21 mouse cellular contexts compared by ENCODE assay signal in the genomic region with DNA sequence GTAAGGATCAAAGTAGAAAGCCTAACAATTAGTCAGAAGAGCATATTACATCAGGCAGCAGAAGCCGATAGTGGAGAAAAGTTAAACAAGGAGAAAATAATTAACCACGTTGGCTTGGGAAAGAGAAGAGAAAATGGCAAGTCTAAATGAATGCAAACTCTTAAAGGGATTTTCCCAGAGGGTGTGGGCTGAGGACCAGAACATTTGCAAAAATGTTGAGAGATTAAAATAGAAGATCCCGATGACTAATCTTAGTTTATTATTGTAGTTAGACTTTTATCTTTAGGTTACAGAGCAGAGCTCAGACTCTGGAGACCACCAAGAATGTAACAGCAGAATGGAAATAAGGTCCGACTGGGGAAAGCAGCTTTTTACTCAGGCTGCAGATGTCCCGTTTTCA. TPM values are rescaled to one million over a fixed set of nuclear protein-coding genes. Genes with fewer than 3 reads are reported as not detected.
"Had no signal": no experiment of that assay in that cellular context is flagged by ENCODE, and none has a peak within 500 bp of the region (broad histone marks: within the 10 kb centered on the region; RNA-seq: fewer than 3 reads in every experiment).

No protein-coding gene starts in this region.

- H3K9ac ChIP-seq: limb, embryonic 13.5 days; liver, embryonic 15.5 days; midbrain, embryonic 12.5 days; midbrain, embryonic 15.5 days; neural tube, embryonic 12.5 days; neural tube, embryonic 15.5 days had no signal

- H3K4me2 ChIP-seq: limb, embryonic 13.5 days; liver, embryonic 11.5 days; liver, embryonic 15.5 days; midbrain, embryonic 12.5 days; midbrain, embryonic 15.5 days; neural tube, embryonic 12.5 days; neural tube, embryonic 15.5 days had no signal

- H3K4me1 ChIP-seq: limb, embryonic 10.5 days; limb, embryonic 13.5 days; liver, embryonic 15.5 days; midbrain, embryonic 12.5 days; midbrain, embryonic 15.5 days; neural tube, embryonic 12.5 days; neural tube, embryonic 15.5 days had no signal

- H3K4me3 ChIP-seq: layer of hippocampus, adult 2 months; limb, embryonic 10.5 days; limb, embryonic 13.5 days; liver, embryonic 15.5 days; midbrain, embryonic 12.5 days; midbrain, embryonic 15.5 days; neural tube, embryonic 12.5 days; neural tube, embryonic 15.5 days had no signal

- DNase-seq: kidney, adult 2 months; kidney, postnatal 25 days; layer of hippocampus, adult 9-11 months; lung, adult 2 months; lung, postnatal 14 days; thymus, adult 18-20 months; thymus, postnatal 4 days had no signal

- H3K9me3 ChIP-seq: limb, embryonic 10.5 days; limb, embryonic 13.5 days; liver, embryonic 15.5 days; midbrain, embryonic 12.5 days; midbrain, embryonic 15.5 days; neural tube, embryonic 12.5 days; neural tube, embryonic 15.5 days had no signal

- H3K27me3 ChIP-seq: limb, embryonic 13.5 days; liver, embryonic 15.5 days; midbrain, embryonic 12.5 days; midbrain, embryonic 15.5 days; neural tube, embryonic 12.5 days; neural tube, embryonic 15.5 days had no signal

- ATAC-seq: midbrain, embryonic 15.5 days had no signal

- H3K27ac ChIP-seq: kidney, postnatal 0 days; layer of hippocampus, adult 2 months; limb, embryonic 10.5 days; limb, embryonic 13.5 days; liver, embryonic 15.5 days; midbrain, embryonic 12.5 days; midbrain, embryonic 15.5 days; neural tube, embryonic 12.5 days; neural tube, embryonic 15.5 days had no signal

- H3K36me3 ChIP-seq: limb, embryonic 10.5 days; limb, embryonic 13.5 days; liver, embryonic 15.5 days; midbrain, embryonic 12.5 days; midbrain, embryonic 15.5 days; neural tube, embryonic 12.5 days; neural tube, embryonic 15.5 days had no signal

RNA-seq across cellular contexts. Expression of a gene that starts 19.3 kb away (rescaled TPM):
- polyA plus RNA-seq: kidney, embryonic 14.5 days; kidney, postnatal 0 days; limb, embryonic 10.5 days; limb, embryonic 13.5 days; liver, embryonic 11.5 days; lung, embryonic 16.5 days; midbrain, embryonic 12.5 days; midbrain, embryonic 15.5 days; neural tube, embryonic 12.5 days; neural tube, embryonic 15.5 days had no signal

RNA-seq across cellular contexts. Expression of a gene that starts 23.1 kb away (rescaled TPM):
- total RNA-seq: layer of hippocampus, adult 2 months; layer of hippocampus, postnatal 25 days; left cerebral cortex, adult 18-20 months had no signal
- polyA plus RNA-seq: kidney, embryonic 14.5 days; limb, embryonic 10.5 days; limb, embryonic 13.5 days; liver, embryonic 11.5 days; midbrain, embryonic 12.5 days; neural tube, embryonic 12.5 days; neural tube, embryonic 15.5 days had no signal
